Mouse (Mus musculus) urinary bladder, postnatal 25 days (tissue): ENCODE data around the gene Smyd1.

Experiments used
- DNase-seq: peaks from one replicate; pipeline ENCODE4 v3.0.0; 2022; ENCODE audit warnings: low spot score

The Smyd1 gene

DNA sequence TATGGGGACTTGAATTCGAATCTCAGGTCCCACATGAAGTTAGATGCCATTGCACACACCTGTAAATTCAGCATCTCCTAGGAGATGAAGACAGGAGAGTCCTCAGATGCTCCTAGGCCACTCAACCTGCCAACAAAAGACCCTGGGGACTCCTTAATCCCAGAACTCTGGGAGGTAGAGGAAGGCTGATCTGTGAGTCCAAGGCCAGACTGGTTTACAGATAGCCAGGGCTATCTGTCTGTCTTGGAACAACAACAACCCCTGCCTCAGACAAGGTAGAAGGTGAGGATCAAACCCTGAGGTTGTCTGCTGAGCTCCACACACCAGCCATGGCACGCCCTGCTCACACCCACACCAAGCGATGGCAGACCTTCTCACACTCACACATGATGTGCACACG is 62.9 kb downstream of the Smyd1 start:
- DNase-seq, result no peak

GRCm38 (mm10) chr6:71258562-71258961 is 63.5 kb downstream of the Smyd1 start:
- no peak for DNase-seq

GRCm38 (mm10) chr6:71257375-71257774 is 64.7 kb downstream of the Smyd1 start:
- DNase-seq, result no peak

- DNase-seq, result no peak
Observed at GRCm38 (mm10) chr6:71256166-71256565, 65.9 kb downstream of the Smyd1 start.

- DNase-seq, result no peak
Observed at GRCm38 (mm10) chr6:71254456-71254855, 67.6 kb downstream of the Smyd1 start.

DNA sequence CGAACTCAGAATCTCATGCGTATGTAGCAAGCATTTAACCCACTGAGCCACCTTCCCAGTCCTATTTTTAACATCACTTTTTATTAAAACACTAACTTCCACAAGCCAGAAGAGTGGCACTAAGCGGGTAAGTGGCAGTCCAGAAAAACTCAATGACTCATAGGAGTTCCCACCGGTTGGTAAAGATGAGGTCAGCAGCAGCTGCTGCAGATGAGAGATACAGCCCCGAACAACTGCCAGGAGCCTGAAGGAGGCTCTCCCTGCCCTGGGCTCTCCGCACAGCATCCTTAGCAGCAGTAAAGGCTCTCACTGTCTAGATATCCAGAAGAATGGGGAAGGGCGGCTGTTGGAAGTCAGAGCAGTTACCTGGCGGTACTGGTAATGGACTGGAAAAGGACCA is 71.1 kb downstream of the Smyd1 start:
- DNase-seq, result no peak

GRCm38 (mm10) chr6:71249615-71250014 is 72.4 kb downstream of the Smyd1 start:
- DNase-seq, result no peak

- DNase-seq, result no peak
Observed at GRCm38 (mm10) chr6:71248420-71248819, 73.6 kb downstream of the Smyd1 start.

DNA sequence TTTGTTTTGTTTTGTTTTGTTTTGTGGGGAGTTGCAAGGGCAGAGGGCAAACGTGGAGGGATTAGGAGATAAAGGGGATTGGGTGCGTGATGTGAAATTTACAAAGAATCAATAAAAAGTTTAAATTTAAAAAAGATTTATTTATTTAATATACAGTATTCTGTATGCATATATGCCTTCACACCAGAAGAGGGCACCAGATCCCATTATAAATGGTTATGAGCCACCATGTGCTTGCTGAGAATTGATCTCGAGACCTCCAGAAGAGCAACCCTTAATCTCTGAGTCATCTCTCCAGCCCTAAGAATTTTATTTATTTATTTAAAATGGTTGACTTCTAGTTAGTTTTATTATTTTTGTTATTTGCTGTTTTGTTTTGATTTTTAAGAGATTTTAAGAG is 78.8 kb downstream of the Smyd1 start:
- DNase-seq, result no peak

GRCm38 (mm10) chr6:71242811-71243210 is 79.2 kb downstream of the Smyd1 start:
- no peak for DNase-seq

GRCm38 (mm10) chr6:71240831-71241230 is 81.2 kb downstream of the Smyd1 start:
- DNase-seq, result no peak

GRCm38 (mm10) chr6:71239069-71239750 is 82.8 kb downstream of the Smyd1 start:
- no peak for DNase-seq

DNA sequence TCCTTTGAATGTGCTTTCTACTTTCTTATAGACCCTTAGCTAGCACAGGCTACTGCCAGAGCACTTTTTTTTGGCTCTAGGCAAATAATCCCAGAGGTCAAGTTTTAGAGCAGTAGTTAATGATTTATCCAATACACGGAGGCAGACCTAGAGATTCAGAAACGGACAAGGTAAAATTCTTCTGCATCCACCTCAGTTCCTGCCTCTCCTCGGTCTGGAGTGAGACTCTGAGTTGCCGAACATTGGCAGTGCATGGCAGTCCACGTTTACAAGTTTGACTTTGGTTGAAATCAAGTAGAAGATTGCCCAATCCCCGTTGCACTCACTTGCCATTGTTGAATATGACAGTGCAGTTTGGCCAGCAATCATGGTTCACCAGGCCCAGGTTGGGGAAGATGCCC is 85.0 kb downstream of the Smyd1 start:
- DNase-seq, result no peak

GRCm38 (mm10) chr6:71236506-71236905 is 85.5 kb downstream of the Smyd1 start:
- DNase-seq, result no peak

DNA sequence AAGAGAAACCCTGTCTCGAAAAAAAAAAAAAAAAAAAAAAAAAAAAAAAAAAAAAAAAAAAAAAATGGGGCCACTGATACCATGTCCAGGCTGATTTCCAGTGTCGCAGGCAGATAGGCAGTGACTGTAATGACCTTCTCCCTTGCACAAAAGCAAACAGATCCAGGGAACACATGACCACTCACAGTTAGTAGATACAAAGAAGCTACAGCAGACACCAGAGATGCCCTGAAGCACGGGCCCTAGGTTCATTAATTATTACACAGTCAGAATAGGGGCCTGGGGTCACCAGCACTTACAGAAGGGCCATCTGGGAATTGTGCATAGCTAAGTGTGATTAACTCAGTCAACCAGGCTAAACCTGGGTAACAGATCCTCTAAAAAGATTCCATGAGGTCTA is 86.1 kb downstream of the Smyd1 start:
- DNase-seq, result no peak

- DNase-seq, result no peak
Observed at GRCm38 (mm10) chr6:71235121-71235520, 86.9 kb downstream of the Smyd1 start.

GRCm38 (mm10) chr6:71227157-71227770 is 94.8 kb downstream of the Smyd1 start:
- DNase-seq, result no peak

DNA sequence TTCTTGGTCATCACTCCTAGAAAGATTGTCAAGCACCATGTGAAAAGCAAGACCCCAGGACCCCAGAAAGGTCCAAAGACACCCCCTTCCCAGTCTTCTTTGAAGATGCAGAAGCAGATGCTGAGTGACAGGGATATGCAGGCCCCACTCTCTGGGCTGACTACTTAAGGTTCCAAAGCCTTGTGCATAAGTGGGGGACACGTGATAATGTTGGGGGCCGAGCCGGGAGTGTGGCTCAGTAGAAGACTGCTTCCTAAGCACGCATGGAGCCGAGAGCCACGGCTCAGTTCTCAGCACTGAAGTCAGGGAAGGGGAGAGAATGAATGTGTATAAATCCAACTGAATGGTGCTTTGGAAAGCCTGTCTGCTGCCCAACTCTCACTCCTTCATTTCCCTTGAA is 95.5 kb downstream of the Smyd1 start:
- DNase-seq, result no peak

DNA sequence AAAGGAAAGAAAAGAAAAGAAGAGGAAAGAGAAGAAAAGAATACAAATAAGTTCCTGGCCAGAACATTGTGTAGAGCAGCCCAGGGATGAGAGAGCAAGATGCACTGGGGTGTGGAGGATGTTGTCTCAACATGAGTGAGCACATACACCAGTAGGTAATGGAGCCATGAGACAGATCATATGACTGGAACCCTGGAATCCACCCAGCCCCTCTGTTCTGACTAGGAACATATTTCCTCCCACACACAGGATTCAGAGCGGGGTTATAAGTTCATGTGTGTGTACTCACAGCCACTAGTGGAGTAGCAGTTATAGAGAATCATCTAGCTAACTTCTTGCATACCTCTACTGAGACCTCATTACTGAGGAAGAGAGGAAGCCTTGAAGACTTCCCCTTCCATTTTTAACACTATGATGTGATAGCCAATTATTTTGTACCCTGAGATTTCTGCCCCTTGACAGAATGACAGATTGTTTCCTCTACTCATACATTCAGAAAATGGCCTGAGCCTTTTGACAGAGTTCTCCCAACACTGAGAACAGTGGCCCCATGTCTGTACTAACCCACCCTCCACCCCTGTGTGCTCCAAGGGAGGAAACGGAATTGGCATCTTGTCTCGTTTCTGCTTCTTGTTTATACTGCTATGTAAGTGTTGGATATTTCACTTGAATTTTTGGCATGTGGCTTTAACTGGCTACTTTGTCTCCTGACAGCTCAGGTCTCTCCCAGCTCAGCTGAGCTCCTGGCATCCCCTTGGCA is 97.7 kb downstream of the Smyd1 start:
- no peak for DNase-seq

GRCm38 (mm10) chr6:71221501-71221900 is 100.5 kb downstream of the Smyd1 start:
- no peak for DNase-seq

GRCm38 (mm10) chr6:71212471-71212870 is 109.6 kb downstream of the Smyd1 start:
- DNase-seq, result no peak

GRCm38 (mm10) chr6:71211917-71212316 is 110.1 kb downstream of the Smyd1 start:
- no peak for DNase-seq

DNA sequence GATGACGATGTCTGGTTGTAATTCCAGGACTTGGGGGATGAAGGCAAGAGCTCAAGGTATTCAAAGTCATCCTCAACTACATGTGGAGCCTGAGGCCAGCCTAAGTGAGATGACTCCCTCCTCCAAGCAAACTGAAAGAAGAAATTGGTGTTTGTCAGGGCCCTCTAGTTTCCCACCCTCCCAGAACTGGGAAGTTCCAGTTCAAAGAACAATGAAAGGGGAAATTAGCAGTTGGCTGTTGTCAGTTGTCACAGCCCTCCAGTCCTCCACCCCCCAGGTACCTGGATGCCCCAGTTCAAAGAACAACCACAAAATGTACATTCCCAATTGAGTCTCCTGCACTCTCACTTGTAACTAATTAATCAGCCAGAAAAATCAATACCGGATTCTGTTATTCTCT is 113.3 kb downstream of the Smyd1 start:
- no peak for DNase-seq
